Mouse (Mus musculus): Measurements from ENCODE around the gene B3galt5.

DNA sequence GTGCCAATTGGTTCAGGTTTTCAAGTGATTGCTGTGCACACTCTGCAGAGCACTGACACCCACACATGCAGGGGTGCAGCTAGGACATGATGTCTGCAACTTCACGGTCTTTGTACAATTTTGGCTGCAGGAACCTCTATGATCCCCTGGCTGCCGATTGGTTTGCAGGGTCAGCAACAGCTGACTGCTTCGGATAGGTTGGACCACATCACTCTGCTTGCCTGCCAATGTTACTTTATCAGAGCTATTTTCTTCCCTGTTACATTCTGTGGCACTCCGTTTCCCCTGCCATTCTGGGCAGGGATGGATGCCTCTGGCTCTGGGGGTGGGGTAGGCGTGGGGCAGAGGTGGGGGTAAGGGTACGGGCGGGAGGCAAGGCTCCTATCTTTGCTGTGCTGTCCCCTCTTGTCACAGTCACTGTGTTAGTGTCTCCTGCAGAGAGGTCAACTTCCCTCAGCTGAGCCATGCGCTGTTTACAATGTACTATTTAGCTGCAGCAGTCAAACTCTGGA, 6.5 kb upstream of the B3galt5 start:
- TF ChIP-seq CTCF (IDR thresholded peaks at IDR 0.05; ENCODE audit: extremely low read depth, insufficient read depth, low read length) (no peak), POLR2A (IDR thresholded peaks at IDR 0.05; ENCODE audit: extremely low read depth, insufficient read depth, low read length) (no peak)
